Comparison of ENCODE assay signal across 16 mouse cellular contexts in the genomic region with DNA sequence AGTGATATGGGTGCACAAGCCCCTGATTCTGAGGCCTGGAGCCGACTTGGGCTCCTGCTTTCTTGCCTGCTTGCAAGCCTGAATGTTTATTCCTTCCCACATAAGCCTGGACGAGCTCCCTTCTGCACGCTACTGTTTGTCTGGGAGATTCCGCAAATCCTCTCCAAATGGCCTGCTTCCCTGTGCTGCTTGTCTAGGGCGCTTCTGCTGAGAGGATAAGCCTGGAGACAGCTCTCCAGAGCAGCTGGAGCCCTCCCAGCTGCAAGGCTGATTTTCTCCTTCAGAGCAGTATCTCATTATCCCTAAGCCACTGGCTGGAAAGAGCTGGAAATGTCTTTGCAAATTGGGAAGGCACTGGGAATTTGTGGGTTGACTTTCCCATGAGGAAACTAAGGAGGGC. TPM values are rescaled to one million over a fixed set of nuclear protein-coding genes. Genes with fewer than 3 reads are reported as not detected.
DNase-seq lines count a peak whose midpoint lies in the region; ATAC-seq lines count a peak whose summit lies in the region.
"Had no signal": no experiment of that assay in that cellular context is flagged by ENCODE, and none has a peak within 500 bp of the region (broad histone marks: within the 10 kb centered on the region; RNA-seq: fewer than 3 reads in every experiment).

No protein-coding gene starts in this region.

- H3K27ac ChIP-seq in hindbrain, embryonic 10.5 days = 0 out of 2 replicates have a peak overlapping the region, but pooled peaks have one; percentile 40
- H3K27ac ChIP-seq in hindbrain, embryonic 11.5 days (ENCODE audit: low read depth, low read length) = no peak overlapping the region
- H3K27ac ChIP-seq in midbrain, embryonic 14.5 days (replicated peaks; ENCODE audit: low read depth, low read length) = peak overlapping the region; percentile 63
- H3K27ac ChIP-seq: limb, embryonic 13.5 days had no signal

- H3K27me3 ChIP-seq in hindbrain, embryonic 10.5 days (ENCODE audit: insufficient read depth, poor library complexity, severe bottlenecking) = no peaks in the 10 kb centered on the region
- no peaks in the 10 kb centered on the region for H3K27me3 ChIP-seq in hindbrain, embryonic 11.5 days (ENCODE audit: control insufficient read depth, insufficient read depth, low read length)
- no peaks in the 10 kb centered on the region for H3K27me3 ChIP-seq in midbrain, embryonic 14.5 days (ENCODE audit: control insufficient read depth, insufficient read depth, low read length)
- H3K27me3 ChIP-seq: limb, embryonic 13.5 days had no signal

- H3K4me1 ChIP-seq in hindbrain, embryonic 10.5 days (replicated peaks) = 0 out of 2 replicates have a peak, but pooled peaks cover 8% of the 10 kb centered on the region
- H3K4me1 ChIP-seq in hindbrain, embryonic 11.5 days (replicated peaks; ENCODE audit: control insufficient read depth, insufficient read depth, low read length) = no peaks in the 10 kb centered on the region
- 0 out of 2 replicates have a peak, but pooled peaks cover 6% of the 10 kb centered on the region for H3K4me1 ChIP-seq in midbrain, embryonic 14.5 days (ENCODE audit: control insufficient read depth, insufficient read depth, low read length)

- no peak for ATAC-seq in hindbrain, embryonic 11.5 days (ENCODE audit: low FRiP score)
- ATAC-seq in midbrain, embryonic 14.5 days (ENCODE audit: low FRiP score, low TSS enrichment) = no peak; the same call in 1 of the 2 replicates

- H3K4me3 ChIP-seq in hindbrain, embryonic 10.5 days = no peak overlapping the region
- H3K4me3 ChIP-seq in hindbrain, embryonic 11.5 days (ENCODE audit: low read depth, low read length) = no peak overlapping the region
- H3K4me3 ChIP-seq in midbrain, embryonic 14.5 days (replicated peaks; ENCODE audit: low read depth, low read length) = no peak overlapping the region
- H3K4me3 ChIP-seq: limb, embryonic 13.5 days had no signal

- H3K9me3 ChIP-seq in hindbrain, embryonic 10.5 days = no peaks in the 10 kb centered on the region
- no peaks in the 10 kb centered on the region for H3K9me3 ChIP-seq in hindbrain, embryonic 11.5 days (ENCODE audit: control insufficient read depth, low read length)
- no peaks in the 10 kb centered on the region for H3K9me3 ChIP-seq in midbrain, embryonic 14.5 days (ENCODE audit: control insufficient read depth, low read length)
- H3K9me3 ChIP-seq: limb, embryonic 13.5 days had no signal

- H3K9ac ChIP-seq in hindbrain, embryonic 11.5 days (ENCODE audit: low read depth, low read length) = no peak overlapping the region
- no peak overlapping the region for H3K9ac ChIP-seq in midbrain, embryonic 14.5 days (replicated peaks; ENCODE audit: low read length)
- H3K9ac ChIP-seq: limb, embryonic 13.5 days had no signal

- WGBS in hindbrain, embryonic 10.5 days = 68% methylated on average over 5 of the region's 5 CpGs
- WGBS in hindbrain, embryonic 11.5 days = 80% methylated on average over 5 of the region's 5 CpGs
- 34% methylated on average over 5 of the region's 5 CpGs for WGBS in midbrain, embryonic 14.5 days

- no peak for DNase-seq in hindbrain, embryonic 10.5 days (ENCODE audit: low spot score)
- no peak for DNase-seq in hindbrain, embryonic 11.5 days (ENCODE audit: low spot score)
- peak; percentile 37 for DNase-seq in right cerebral cortex, adult 18-20 months
- no peak for DNase-seq in right cerebral cortex, adult 2 months (ENCODE audit: low spot score in 2 of 2)
- peak; percentile 62 for DNase-seq in midbrain, embryonic 14.5 days
- DNase-seq in telencephalon, adult 2 months (ENCODE audit: low read depth, low spot score) = peak; percentile 38
- no peak for DNase-seq in embryo, embryonic 9.5 days (ENCODE audit: extremely low spot score)
- DNase-seq: cerebellum, adult 18-20 months; embryo, embryonic 11 days; heart, postnatal 36 days; kidney, adult 9 months; lung, adult 2 months; spleen, adult 18-20 months; thymus, adult 2 months had no signal

- no peaks in the 10 kb centered on the region for H3K36me3 ChIP-seq in hindbrain, embryonic 10.5 days
- no peaks in the 10 kb centered on the region for H3K36me3 ChIP-seq in hindbrain, embryonic 11.5 days (ENCODE audit: control insufficient read depth, insufficient read depth, low read length)
- H3K36me3 ChIP-seq in midbrain, embryonic 14.5 days (ENCODE audit: control insufficient read depth, insufficient read depth, low read length) = no peaks in the 10 kb centered on the region
- H3K36me3 ChIP-seq: limb, embryonic 13.5 days had no signal

- H3K4me2 ChIP-seq in hindbrain, embryonic 11.5 days (replicated peaks; ENCODE audit: low read depth, low read length) = no peak overlapping the region
- no peak overlapping the region for H3K4me2 ChIP-seq in midbrain, embryonic 14.5 days (ENCODE audit: low read length)
- H3K4me2 ChIP-seq: limb, embryonic 13.5 days had no signal

RNA-seq across cellular contexts. Expression of a gene that starts 8.7 kb away (rescaled TPM):
- 7.6 and 8.9 TPM in 2 replicates for polyA plus RNA-seq in hindbrain, embryonic 10.5 days (2016; fragmentation: Nextera tagmentation; extraction: Ambion mirVana)
- polyA plus RNA-seq in hindbrain, embryonic 11.5 days (2014; fragmentation: Nextera tagmentation; extraction: Ambion mirVana) = 2.3 and 5.5 TPM in 2 replicates
- polyA plus RNA-seq in midbrain, embryonic 14.5 days (2014; fragmentation: Nextera tagmentation; extraction: Ambion mirVana) = 5.2 and 5.3 TPM in 2 replicates

RNA-seq across cellular contexts. Expression of a gene that starts 8.8 kb away (rescaled TPM):
- 116 and 121 TPM in 2 replicates for polyA plus RNA-seq in hindbrain, embryonic 10.5 days (2016; fragmentation: Nextera tagmentation; extraction: Ambion mirVana)
- polyA plus RNA-seq in hindbrain, embryonic 11.5 days (2014; fragmentation: Nextera tagmentation; extraction: Ambion mirVana) = 107 and 113 TPM in 2 replicates
- 72.9 and 85.5 TPM in 2 replicates for polyA plus RNA-seq in midbrain, embryonic 14.5 days (2014; fragmentation: Nextera tagmentation; extraction: Ambion mirVana)

RNA-seq across cellular contexts. Expression of a gene that starts 21.2 kb away (rescaled TPM):
- 0.30 TPM in 2 replicates for polyA plus RNA-seq in hindbrain, embryonic 10.5 days (2016; fragmentation: Nextera tagmentation; extraction: Ambion mirVana)
- 0.13 and 0.20 TPM in 2 replicates for polyA plus RNA-seq in hindbrain, embryonic 11.5 days (2014; fragmentation: Nextera tagmentation; extraction: Ambion mirVana)
- 0.08 TPM in 1 of 2 replicates, not detected in the other for polyA plus RNA-seq in midbrain, embryonic 14.5 days (2014; fragmentation: Nextera tagmentation; extraction: Ambion mirVana)
- polyA plus RNA-seq: lung, adult 2 months; neural tube, embryonic 14.5 days had no signal

Comparison
In these comparisons a context has a peak if more than half of its experiments do, and no peak if none do; other contexts are left out.
1. DNase-seq: peak in right cerebral cortex, adult 18-20 months (single experiment), midbrain, embryonic 14.5 days (single experiment) and telencephalon, adult 2 months (single experiment); none in hindbrain, embryonic 10.5 days (single experiment), hindbrain, embryonic 11.5 days (single experiment), right cerebral cortex, adult 2 months (0 of 2) and embryo, embryonic 9.5 days (single experiment).